Mouse (Mus musculus): ENCODE measurements around the gene Jam2. TPM values are rescaled to one million over a fixed set of nuclear protein-coding genes. Genes with fewer than 3 reads are reported as not detected.

The Jam2 gene
- total RNA-seq, 4 experiments from 2014 or later = 89.2 to 94.1 (median 91.6) TPM

GRCm38 (mm10) chr16:84838576-84838975 lies 64.7 kb downstream of the Jam2 start:
- no peak for DNase-seq (ENCODE audit: low spot score)

GRCm38 (mm10) chr16:84853492-84853891 lies 79.6 kb downstream of the Jam2 start:
- no peak for DNase-seq (ENCODE audit: low spot score)

- no peak for DNase-seq (ENCODE audit: low spot score)
Observed at GRCm38 (mm10) chr16:84864656-84865055, 90.7 kb downstream of the Jam2 start.

GRCm38 (mm10) chr16:84873805-84874204 lies 99.9 kb downstream of the Jam2 start:
- no peak for DNase-seq (ENCODE audit: low spot score)

- DNase-seq (ENCODE audit: low spot score) = no peak
Observed at GRCm38 (mm10) chr16:84875012-84875717, 101.2 kb downstream of the Jam2 start.

Other genes starting within 250 kb of the Jam2 start
- 10 to 100 TPM; 39.8 to 52.5 (median 45.3) TPM for gene Mrpl39, start 38.4 kb upstream of the Jam2 start, total RNA-seq (2022)
- 10 to 100 TPM; 39.4 to 42.6 (median 41.0) TPM for gene Gabpa, start 60.8 kb downstream of the Jam2 start, total RNA-seq (2022)
- gene Atp5j, start 61.5 kb downstream of the Jam2 start, total RNA-seq (2022) = 1,000 to 10,000 TPM; 1,420 to 1,989 (median 1,699) TPM